Mouse (Mus musculus) B cell, adult 2 months (primary cell): ENCODE data around the gene Fbxl18.

Experiments used
- DNase-seq, 2 experiments: peaks; one replicate each; pipeline ENCODE4 v3.0.0; 2022

Fbxl18 gene

GRCm38 (mm10) chr5:142912739-142913138 lies 17.5 kb upstream of the Fbxl18 start:
- DNase-seq = no peak

GRCm38 (mm10) chr5:142912320-142912719 lies 17.1 kb upstream of the Fbxl18 start:
- DNase-seq = no peak

GRCm38 (mm10) chr5:142911629-142912028 lies 16.4 kb upstream of the Fbxl18 start:
- DNase-seq = no peak

GRCm38 (mm10) chr5:142909576-142910278 lies 14.5 kb upstream of the Fbxl18 start:
- no peak for DNase-seq

- DNase-seq = peak; percentile 70
Measured at GRCm38 (mm10) chr5:142908941-142909575, 13.8 kb upstream of the Fbxl18 start.

GRCm38 (mm10) chr5:142907803-142908559 lies 12.8 kb upstream of the Fbxl18 start:
- DNase-seq = peak; percentile 12 to 35

- DNase-seq = peak in 1 of 2 experiments; percentile 54
Measured at GRCm38 (mm10) chr5:142907048-142907802, 12.0 kb upstream of the Fbxl18 start.

- peak; percentile 96 for DNase-seq
Measured at GRCm38 (mm10) chr5:142906532-142907047, 11.4 kb upstream of the Fbxl18 start, which contains the start of gene Actb. TSS of gene Actb (minus strand) at chr5:142906754.

GRCm38 (mm10) chr5:142905725-142906531 lies 10.7 kb upstream of the Fbxl18 start:
- peak; percentile 100 for DNase-seq

GRCm38 (mm10) chr5:142905038-142905695 lies 9.9 kb upstream of the Fbxl18 start:
- peak in 1 of 2 experiments; percentile 40 for DNase-seq

GRCm38 (mm10) chr5:142904208-142905037 lies 9.2 kb upstream of the Fbxl18 start:
- peak; percentile 47 to 52 for DNase-seq

- peak; percentile 57 to 63 for DNase-seq
Measured at GRCm38 (mm10) chr5:142903470-142904207, 8.4 kb upstream of the Fbxl18 start.

- DNase-seq = peak; percentile 33 to 47
Measured at GRCm38 (mm10) chr5:142902506-142903314, 7.5 kb upstream of the Fbxl18 start.

- DNase-seq = peak in 1 of 2 experiments; percentile 40
Measured at GRCm38 (mm10) chr5:142901846-142902505, 6.8 kb upstream of the Fbxl18 start.

GRCm38 (mm10) chr5:142901355-142901802 lies 6.2 kb upstream of the Fbxl18 start:
- DNase-seq = no peak

GRCm38 (mm10) chr5:142900651-142901050 lies 5.4 kb upstream of the Fbxl18 start:
- DNase-seq = no peak

- no peak for DNase-seq
Measured at GRCm38 (mm10) chr5:142899932-142900533, 4.8 kb upstream of the Fbxl18 start.
